Mouse (Mus musculus) mature B cell (primary cell): ENCODE measurements around the gene Camkk1.

Experiments used
- in situ Hi-C: fragments of 300-500 bp; cut with MboI; formaldehyde crosslinking; loops from 2 replicates; pipeline ENCODE4 v1.14.3; 2019

Gene Camkk1

GRCm38 (mm10) chr11:73018471-73019146 lies at the start of gene Camkk1:
TSS of gene Camkk1 (plus strand) at chr11:73019008.
- in situ Hi-C loops, result no loop called here

GRCm38 (mm10) chr11:72974995-72975503 lies 43.8 kb upstream of the Camkk1 start:
- in situ Hi-C loops, result no loop called here

- in situ Hi-C loops, result no loop called here
These were observed 36.3 kb upstream of the Camkk1 start for GRCm38 (mm10) chr11:72982516-72982915.

GRCm38 (mm10) chr11:72983283-72983682 lies 35.5 kb upstream of the Camkk1 start:
- in situ Hi-C loops, result no loop called here

- in situ Hi-C loops, result no loop called here
These were observed 32.1 kb upstream of the Camkk1 start for GRCm38 (mm10) chr11:72986745-72987144.

- in situ Hi-C loops, result no loop called here
These were observed 31.6 kb upstream of the Camkk1 start for GRCm38 (mm10) chr11:72987234-72987633.

GRCm38 (mm10) chr11:72987807-72988206 lies 31.0 kb upstream of the Camkk1 start:
- in situ Hi-C loops, result no loop called here

GRCm38 (mm10) chr11:72989044-72989443 lies 29.8 kb upstream of the Camkk1 start:
- in situ Hi-C loops, result no loop called here

GRCm38 (mm10) chr11:72990688-72991087 lies 28.1 kb upstream of the Camkk1 start:
- in situ Hi-C loops, result no loop called here

- in situ Hi-C loops, result no loop called here
These were observed 26.8 kb upstream of the Camkk1 start for GRCm38 (mm10) chr11:72991961-72992360.

- in situ Hi-C loops, result no loop called here
These were observed 22.5 kb upstream of the Camkk1 start for GRCm38 (mm10) chr11:72996346-72996745.

- in situ Hi-C loops, result no loop called here
These were observed 22.0 kb upstream of the Camkk1 start for GRCm38 (mm10) chr11:72996781-72997180.

GRCm38 (mm10) chr11:72997529-72998326 lies 21.1 kb upstream of the Camkk1 start:
- in situ Hi-C loops, result no loop called here

GRCm38 (mm10) chr11:72998771-72999170 lies 20.0 kb upstream of the Camkk1 start, which contains the start of gene P2rx1:
TSS of gene P2rx1 (plus strand) at chr11:72999103.
- in situ Hi-C loops, result no loop called here

- in situ Hi-C loops, result loop anchor here (5.0 kb wide), 1 partner anchor 36 kb away; no protein-coding TSS in a partner anchor
These were observed 17.8 kb upstream of the Camkk1 start for GRCm38 (mm10) chr11:73001029-73001428.

GRCm38 (mm10) chr11:73006377-73006776 lies 12.4 kb upstream of the Camkk1 start:
- in situ Hi-C loops, result no loop called here

- in situ Hi-C loops, result no loop called here
These were observed 11.7 kb upstream of the Camkk1 start for GRCm38 (mm10) chr11:73007113-73007512.

GRCm38 (mm10) chr11:73007698-73008481 lies 10.9 kb upstream of the Camkk1 start:
- in situ Hi-C loops, result no loop called here

GRCm38 (mm10) chr11:73008826-73009225 lies 10.0 kb upstream of the Camkk1 start:
- in situ Hi-C loops, result no loop called here

GRCm38 (mm10) chr11:73009531-73010274 lies 9.1 kb upstream of the Camkk1 start:
- in situ Hi-C loops, result no loop called here

- in situ Hi-C loops, result no loop called here
These were observed 4.8 kb upstream of the Camkk1 start for GRCm38 (mm10) chr11:73013981-73014380.
